Mouse (Mus musculus): ENCODE measurements at regions not wholly inside any gene's neighbourhood (a gene's known extent, or its start where the extent isn't known, plus 50 kb on each side); places are given as distances from the start of the nearest gene placed in this dataset.
A peak's percentile ranks its signal among the peaks of the same experiment; 100 is the strongest.

DNA sequence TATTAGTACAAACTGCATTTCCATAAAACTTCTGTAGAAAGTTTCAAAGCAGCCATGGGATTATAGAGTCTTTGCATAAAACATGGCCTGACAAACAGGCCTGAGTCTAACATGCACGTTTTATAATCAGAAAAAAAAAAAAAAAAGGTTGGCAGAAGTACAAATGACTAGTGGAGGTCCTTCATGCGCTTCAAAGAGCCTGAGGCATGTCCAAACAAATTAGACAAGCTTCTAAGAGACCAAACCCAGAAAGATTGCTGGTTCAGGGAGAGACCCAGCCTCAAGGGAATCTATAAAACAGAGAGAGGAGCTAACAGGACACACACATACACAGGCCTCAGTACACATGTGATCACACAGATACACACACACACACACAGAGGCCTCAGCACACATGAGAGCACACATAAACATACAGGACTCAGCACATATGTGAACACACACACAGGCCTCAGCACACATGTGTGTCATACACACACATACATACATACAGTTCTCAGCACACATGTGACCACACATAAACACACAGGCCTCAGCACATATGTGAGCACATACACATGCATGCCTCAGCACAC lies 57.0 kb upstream of the Gnaq start:
- ATAC-seq (ENCODE audit: poor library complexity, severe bottlenecking): no peak

DNA sequence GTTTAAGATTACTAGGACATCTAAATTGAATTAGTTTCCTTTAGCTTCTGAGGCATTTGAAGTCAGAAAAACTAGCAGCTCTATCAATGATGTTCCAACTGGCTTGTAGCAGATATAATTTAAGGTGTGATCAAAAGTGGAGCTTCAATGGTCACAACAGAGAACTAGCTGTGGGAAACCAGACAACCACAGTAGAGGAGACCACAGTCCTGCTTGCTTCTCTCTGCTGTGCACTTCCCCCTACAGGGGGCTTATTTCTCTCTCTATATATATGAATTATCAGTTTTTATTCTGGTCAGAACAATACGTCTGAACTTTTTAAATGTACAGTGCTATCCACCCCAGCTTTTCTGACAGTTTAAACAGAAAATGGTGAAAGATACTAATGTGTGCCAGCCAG lies 57.6 kb upstream of the Gnaq start:
- no peak for ATAC-seq (ENCODE audit: poor library complexity, severe bottlenecking)

DNA sequence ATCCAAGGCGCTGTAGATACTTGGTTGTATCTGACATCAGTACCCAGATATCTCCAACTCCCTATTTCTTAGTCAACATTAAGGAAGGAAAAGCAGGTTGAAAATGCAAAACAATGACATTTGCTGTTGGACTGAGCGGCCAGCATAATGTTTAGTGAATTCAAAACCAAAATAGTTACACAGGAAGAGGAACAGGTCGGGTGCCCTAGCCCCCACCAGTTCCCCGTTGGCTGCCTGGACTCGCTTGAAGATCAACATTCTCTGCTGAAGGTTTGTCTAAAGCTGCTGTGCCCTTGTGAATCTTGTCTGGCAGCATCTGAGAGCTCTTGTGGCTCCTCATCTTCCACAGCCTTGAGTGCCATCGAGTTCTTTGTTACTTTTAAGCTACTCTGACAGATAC lies 65.3 kb upstream of the Gnaq start:
- no peak for ATAC-seq (ENCODE audit: poor library complexity, severe bottlenecking)

DNA sequence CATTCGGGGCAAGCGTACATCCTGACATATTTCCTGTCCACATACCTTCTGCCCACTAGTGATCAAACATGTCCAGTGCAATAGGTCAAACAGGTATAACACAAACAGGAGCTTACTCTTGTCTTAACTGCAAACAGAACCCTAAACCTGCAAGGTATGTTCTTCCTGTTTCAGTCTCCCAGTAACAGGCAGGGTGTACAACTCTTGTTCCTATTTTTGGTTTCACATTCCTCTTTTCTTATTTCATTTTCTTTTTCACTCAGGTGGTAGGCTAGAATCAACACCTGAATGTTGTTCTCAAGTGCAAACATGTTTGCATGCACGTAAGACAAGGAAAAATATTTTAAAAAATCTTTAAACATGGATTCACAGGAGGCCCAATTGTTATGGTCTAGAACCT lies 67.7 kb upstream of the Gnaq start:
- ATAC-seq (ENCODE audit: poor library complexity, severe bottlenecking): peak; percentile 54

DNA sequence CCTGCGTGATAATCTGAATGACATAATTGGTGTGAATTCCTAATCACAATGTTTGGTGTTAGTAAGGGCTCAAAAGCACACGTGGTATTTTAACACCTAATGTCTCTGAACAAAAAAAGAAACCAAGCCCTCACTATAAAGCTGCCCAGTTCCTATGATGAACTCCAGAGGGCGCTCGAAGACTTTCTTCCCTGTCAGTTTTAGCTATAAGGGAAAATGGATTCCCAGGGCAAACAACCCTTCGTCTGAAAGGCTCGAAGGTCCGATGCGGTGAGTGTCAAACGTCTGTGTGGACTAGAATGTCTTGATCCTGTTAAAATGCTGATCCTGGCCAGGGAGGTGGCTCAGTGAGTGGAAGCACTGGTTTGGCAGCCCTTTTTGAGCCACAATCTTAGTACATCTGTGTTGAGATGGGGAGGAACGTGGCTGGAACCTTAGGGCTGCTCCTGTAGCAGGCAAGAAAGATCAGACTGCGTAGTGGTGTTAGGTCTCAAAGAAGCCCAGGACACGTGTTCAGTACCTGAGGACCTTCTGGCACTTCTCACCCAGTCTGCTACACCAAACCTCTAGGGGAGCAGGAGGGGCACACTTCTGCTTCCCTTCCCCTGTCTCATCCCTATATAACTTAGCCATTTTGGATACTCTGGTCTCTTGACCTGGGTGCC lies 68.6 kb upstream of the Gnaq start:
- ATAC-seq (ENCODE audit: poor library complexity, severe bottlenecking): peak; percentile 85

DNA sequence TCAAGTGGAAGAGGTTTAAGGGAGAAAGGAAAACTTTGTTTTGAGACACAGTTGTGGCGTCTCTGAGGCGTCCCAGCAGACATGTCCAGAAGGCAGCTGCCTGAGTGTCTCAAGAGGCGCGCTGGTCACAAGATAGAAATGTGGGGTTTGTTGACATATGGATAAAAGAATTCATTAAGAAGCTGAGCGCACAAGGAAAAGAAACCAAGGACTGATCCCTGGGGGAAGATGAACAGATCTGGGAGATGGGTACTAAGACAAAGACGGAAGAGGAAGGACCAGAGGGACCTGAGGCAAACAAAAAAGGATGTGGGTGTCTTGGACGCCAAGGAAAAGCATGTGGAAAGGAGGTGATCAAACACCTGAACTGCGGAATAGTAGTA lies 69.1 kb upstream of the Gnaq start:
- peak; percentile 16; the same call in 1 of the 2 replicates for ATAC-seq (ENCODE audit: poor library complexity, severe bottlenecking)

DNA sequence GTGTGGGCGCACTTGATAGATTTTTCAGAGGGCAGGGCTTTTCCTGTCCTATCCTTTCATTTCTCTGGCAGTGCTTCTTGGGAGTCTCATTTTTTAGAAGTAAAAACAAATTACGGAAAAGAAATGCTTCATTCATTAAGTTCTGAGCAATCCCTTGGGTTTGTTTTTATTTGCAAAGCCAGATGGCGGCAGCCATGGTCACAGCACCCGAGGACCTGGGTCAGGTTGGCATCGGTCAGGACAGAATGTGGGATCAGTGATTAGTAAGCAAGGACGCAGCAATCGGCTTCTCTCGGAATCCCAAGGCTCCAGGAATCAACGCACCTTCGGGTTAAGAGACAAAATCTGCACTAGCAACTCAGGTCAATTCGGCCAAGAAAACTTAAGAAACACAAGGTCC lies 70.8 kb upstream of the Gnaq start:
- ATAC-seq (ENCODE audit: poor library complexity, severe bottlenecking): no peak

DNA sequence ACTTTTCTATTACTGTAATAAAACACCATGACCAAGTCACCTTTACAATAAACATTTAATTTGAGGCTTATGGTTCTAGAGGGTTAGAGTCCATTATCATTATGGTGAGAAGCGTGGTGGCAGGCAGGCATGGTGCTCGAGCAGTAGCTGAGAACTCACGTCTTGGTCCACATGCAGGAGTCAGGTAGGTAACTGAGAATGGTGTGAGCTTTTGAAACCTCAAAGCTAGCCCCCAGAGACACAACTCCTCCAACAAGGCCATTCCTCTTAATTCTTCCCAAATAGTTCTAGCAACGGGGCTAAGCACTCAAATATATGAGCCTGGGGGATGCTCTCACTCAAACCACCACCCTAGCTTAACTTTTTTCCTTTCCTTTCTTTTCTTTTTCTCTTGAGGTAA lies 73.6 kb upstream of the Gnaq start:
- no peak for ATAC-seq (ENCODE audit: poor library complexity, severe bottlenecking)

DNA sequence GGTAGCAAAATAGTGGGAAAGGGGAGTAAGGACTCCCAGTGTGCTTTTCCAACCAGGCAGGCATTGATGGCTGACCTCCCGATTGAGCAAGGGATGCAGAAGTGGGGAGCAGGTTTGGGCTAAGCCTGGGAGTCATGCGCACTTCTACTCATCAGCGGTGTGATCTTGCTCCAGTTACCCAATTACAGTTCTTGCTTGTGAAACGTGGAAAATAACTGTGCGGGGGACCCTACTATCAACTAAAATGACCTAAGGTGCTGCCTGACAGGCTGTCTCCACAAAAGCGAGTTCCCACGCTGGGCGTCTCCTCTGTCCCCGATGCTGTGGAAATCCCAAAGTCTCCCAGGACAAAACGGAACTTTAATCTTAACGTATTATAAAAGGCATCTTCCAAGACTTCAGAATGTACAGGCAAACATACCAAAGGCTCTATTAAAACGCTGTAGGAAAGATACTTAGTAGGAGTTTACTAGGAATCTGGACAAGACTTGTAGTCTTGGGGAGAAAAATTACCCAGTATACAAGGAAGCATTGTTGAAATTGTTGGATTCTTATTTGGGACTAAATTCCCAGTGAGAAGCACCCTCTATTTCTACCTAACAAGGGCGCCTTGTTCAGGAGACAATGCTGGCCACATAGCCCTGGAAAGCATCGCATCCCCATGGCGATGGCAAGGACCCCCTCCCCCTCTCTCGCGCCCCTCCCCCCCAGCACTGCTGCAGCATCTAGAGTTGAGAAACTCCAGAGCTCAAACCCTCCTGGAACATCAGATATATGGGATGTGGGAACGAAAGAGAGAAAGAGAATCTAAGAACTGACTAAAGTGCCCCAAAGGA lies 65.6 kb upstream of the Cep78 start:
- peak; percentile 63 for ATAC-seq (ENCODE audit: poor library complexity, severe bottlenecking)

DNA sequence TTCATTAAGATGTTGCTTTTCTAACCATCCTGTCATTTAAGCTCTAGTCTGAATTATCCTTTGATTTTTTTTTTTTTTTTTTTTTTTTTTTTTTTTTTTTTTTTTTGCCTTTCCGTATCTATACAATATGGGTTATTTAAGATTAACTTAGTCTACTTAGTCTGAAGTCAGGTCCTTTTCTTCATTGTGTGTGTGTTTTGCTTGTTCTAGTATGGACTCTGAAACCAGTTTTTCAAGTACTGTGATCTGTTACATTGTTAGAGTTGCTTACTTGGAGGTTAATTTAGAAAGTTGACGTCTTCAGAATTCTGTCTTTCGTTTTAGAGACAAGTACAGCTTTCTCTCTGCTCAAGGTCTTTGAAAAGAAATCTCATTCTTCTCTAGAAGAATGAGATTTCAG lies 64.9 kb upstream of the Cep78 start:
- ATAC-seq (ENCODE audit: poor library complexity, severe bottlenecking): no peak

DNA sequence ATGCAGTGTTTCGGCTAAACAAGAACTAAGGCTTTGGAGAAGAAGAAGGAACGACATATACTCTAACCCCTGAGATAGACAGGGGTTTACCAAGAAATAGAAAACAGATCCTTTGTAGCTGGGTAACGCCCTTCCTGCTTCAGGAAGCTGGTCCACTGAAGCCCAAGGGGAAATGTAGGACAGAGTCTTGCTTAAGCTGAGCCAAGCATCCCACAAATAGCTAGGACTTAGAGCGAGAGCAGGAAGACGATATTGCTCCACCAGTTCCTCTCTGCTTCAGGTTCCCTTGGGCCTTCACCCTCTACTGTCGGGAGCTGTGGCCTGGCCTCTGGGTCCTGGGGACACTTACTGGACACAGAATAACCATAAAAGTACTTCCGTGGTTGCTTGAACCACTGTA lies 62.2 kb upstream of the Cep78 start:
- peak; percentile 62 for ATAC-seq (ENCODE audit: poor library complexity, severe bottlenecking)

DNA sequence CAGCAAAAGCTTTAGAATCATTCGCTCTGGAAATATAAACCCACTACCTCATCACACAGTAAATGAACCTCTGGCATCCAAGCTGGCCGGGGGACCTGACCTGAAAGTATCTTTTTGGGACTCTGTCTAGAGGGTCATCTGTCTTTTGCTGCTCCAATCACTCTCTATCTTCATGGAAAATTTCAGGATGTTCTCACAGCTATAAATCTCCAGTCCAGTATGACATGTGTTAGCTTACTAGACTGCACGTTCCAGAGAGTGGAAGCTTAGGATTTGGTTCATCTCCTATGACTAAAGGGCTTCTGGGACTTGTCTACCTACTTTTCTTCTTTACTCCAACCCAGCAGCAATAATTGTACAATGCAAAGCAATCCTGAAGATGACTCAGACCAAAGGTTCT lies 60.5 kb upstream of the Cep78 start:
- no peak for ATAC-seq (ENCODE audit: poor library complexity, severe bottlenecking)

DNA sequence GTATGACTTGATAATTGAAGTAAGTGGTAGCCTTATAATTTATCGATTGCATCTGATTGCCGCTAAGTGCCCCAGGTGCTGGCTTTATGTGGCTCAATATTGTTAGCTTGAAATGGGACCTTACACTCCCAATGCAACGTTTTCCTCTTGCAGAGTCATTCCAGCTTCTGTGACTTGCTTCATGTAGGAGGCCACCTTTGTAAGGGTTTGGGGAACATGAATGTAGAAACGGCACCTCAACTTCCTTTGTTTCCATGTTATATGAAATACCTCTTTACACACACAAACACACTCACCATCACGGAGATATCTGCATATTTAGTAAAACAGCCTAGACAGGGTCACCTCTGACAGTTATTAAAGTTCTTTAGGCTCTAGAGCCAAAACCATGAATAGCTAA lies 59.4 kb upstream of the Cep78 start:
- peak; percentile 53 for ATAC-seq (ENCODE audit: poor library complexity, severe bottlenecking)

DNA sequence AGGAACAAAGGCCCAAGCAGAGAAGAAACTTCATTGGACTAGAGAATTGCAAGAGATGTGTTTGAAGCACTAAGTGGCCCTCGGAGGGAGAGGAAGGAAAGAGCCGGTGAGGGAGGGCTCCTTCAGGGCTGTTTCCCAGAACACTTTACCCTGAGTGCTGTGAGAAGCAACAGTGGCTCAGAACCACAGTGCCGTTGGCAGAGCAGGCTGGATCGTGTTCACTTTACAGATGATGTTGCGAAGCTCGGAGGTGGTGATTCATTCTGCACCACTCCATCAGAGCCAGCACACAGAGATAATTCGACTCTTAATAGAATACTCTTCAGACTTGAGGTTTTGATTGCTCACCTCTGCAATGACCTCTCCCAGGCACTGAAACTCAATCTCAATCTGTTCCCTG lies 58.2 kb upstream of the Cep78 start:
- ATAC-seq (ENCODE audit: poor library complexity, severe bottlenecking): no peak

DNA sequence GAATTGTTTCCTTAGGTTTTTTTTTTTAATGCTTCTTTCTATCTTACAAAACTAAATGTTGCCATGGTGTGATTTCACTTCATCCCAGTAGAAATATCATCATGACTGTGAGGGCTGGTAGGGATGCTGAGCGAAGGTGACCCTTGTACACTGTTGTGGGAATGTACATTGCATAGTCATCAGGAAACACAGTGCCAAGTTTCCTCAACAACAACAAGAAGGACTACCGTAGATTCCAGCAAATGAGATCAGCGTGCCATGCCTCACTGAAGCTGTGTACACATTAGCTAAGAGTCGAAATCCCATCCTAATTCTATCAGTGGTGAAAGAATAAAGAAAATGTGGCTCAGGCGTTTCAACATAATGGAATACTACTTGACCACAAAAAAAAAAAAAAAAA lies 57.1 kb upstream of the Cep78 start:
- no peak for ATAC-seq (ENCODE audit: poor library complexity, severe bottlenecking)

DNA sequence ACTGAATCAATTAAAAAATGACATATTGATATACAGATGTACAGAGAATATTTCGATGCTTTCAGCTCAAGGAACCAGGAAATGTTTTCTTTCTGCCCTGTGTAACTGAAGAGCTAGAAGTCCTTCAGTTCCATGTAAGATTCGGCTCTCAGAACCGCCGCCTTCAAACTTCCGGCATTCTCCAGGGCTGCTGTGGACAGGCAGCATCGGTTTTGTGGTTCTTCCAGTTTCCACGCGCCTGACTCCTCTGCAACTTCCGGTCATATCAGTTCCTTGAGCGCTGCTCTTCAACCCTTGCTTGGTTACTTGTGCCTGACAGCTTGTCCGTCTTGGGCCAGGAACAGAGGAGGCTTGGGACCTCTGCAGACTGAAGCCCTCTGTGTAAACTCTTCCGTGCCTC lies 53.0 kb upstream of the Cep78 start:
- no peak for ATAC-seq (ENCODE audit: poor library complexity, severe bottlenecking)

All from megakaryocyte, adult 5-6 weeks (primary cell).